Mouse (Mus musculus): ENCODE results near the gene 0610009B22Rik. TPM values are rescaled to one million over a fixed set of nuclear protein-coding genes. Genes with fewer than 3 reads are reported as not detected.
"Not testable (repeated sequence)": the region's sequence is repeated elsewhere in the genome, so short reads cannot be mapped to it uniquely, and the experiment has no call there.

The 0610009B22Rik gene
- polyA plus RNA-seq, 1 experiment from 2014 or later, result 82.9 TPM

DNA sequence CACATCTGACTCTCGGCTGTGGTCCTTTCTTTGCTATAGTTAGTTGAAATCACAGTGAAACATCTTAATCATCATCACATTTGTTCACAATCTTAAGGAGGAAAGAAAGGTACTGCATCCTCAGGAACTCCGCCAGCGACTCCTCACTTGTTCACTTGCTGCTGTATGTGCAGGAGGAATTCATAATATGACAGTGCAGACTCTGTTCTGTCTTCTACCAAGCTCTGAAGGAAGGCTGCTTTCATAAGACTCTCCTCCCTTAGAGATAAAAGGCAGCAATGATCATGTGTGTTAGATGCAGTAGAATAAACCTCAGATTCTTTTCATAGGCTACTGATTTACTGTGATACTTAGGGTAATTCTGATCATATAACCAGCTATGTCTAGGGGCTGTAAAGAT is 6.3 kb upstream of the 0610009B22Rik start:
- Histone ChIP-seq H3K36me3 (ENCODE audit: control insufficient read depth, insufficient read depth, low read length) (peaks cover 57% of the 10 kb centered on the region), H3K9ac (ENCODE audit: low read depth, low read length) (no peak overlapping the region), H3K27me3 (replicated peaks; ENCODE audit: control insufficient read depth, insufficient read depth, low read length) (no peaks in the 10 kb centered on the region), H3K4me3 (ENCODE audit: low read depth, low read length) (no peak overlapping the region), H3K4me1 (ENCODE audit: control insufficient read depth, insufficient read depth, low read length) (no peaks in the 10 kb centered on the region), H3K9me3 (ENCODE audit: control insufficient read depth, low read length) (no peaks in the 10 kb centered on the region), H3K27ac (replicated peaks; ENCODE audit: low read depth, low read length) (no peak overlapping the region), H3K4me2 (ENCODE audit: low read depth, low read length) (no peak overlapping the region)
- WGBS, result 96% methylated on average over 3 of the region's 3 CpGs
- ATAC-seq (ENCODE audit: low read depth) (no peak), DNase-seq (ENCODE audit: low spot score) (no peak)

DNA sequence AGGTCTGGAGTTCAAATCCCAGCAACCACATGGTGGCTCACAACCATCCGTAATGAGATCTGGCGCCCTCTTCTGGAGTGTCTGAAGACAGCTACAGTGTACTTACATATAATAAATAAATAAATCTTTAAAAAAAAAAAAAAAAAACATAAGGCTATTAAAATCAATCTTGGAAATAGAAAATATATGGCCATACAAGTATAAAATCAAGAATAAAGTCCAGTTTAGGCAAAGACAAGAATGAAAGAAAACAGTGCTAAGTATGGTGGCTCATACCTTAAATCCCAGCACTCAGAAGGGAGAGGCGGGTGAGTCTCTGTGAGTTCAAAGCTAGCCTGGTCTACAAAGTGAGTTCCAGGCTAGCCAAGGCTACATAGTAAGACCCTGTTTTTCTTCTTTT is 1.9 kb upstream of the 0610009B22Rik start:
- not testable (repeated sequence) for DNase-seq (ENCODE audit: low spot score); H3K4me3 ChIP-seq (ENCODE audit: low read depth, low read length); H3K9ac ChIP-seq (ENCODE audit: low read depth, low read length); H3K27me3 ChIP-seq (replicated peaks; ENCODE audit: control insufficient read depth, insufficient read depth, low read length); H3K4me2 ChIP-seq (ENCODE audit: low read depth, low read length); H3K27ac ChIP-seq (replicated peaks; ENCODE audit: low read depth, low read length); ATAC-seq (ENCODE audit: low read depth); H3K4me1 ChIP-seq (ENCODE audit: control insufficient read depth, insufficient read depth, low read length); H3K9me3 ChIP-seq (ENCODE audit: control insufficient read depth, low read length)
- H3K36me3 ChIP-seq (ENCODE audit: control insufficient read depth, insufficient read depth, low read length), result peaks cover 22% of the 10 kb centered on the region
- 94% methylated on average over 1 of the region's 3 CpGs for WGBS

DNA sequence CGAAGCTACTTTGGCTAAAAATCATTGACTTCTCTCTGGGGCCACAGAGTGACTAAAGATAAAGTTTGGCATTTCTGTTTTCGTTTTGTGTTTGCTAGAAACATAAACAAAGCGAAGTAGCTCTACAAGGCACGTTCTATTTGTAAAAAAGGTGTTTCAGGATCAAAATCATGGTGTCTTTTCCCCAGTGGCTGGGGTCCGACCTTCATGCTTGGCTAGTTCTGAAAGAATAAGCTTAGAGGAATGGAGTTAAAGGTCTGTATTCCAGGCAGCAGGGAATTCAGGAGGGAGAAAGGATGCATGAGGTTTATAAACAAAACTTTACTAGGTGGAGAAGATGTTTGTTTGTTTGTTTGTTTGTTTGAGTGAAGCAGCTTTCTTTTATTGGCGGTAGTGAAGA is 669 bp upstream of the 0610009B22Rik start:
- Histone ChIP-seq H3K9ac (ENCODE audit: low read depth, low read length) (peak overlapping the region; percentile 86), H3K4me2 (ENCODE audit: low read depth, low read length) (peak overlapping the region; percentile 64), H3K9me3 (ENCODE audit: control insufficient read depth, low read length) (no peaks in the 10 kb centered on the region), H3K27me3 (replicated peaks; ENCODE audit: control insufficient read depth, insufficient read depth, low read length) (no peaks in the 10 kb centered on the region), H3K27ac (replicated peaks; ENCODE audit: low read depth, low read length) (peak overlapping the region; percentile 99), H3K4me3 (ENCODE audit: low read depth, low read length) (peak overlapping the region; percentile 64), H3K36me3 (ENCODE audit: control insufficient read depth, insufficient read depth, low read length) (peaks cover 22% of the 10 kb centered on the region), H3K4me1 (ENCODE audit: control insufficient read depth, insufficient read depth, low read length) (peaks cover 8% of the 10 kb centered on the region)
- DNase-seq (ENCODE audit: low spot score), result no peak
- 26% methylated on average over 6 of the region's 6 CpGs for WGBS
- ATAC-seq (ENCODE audit: low read depth), result no peak

DNA sequence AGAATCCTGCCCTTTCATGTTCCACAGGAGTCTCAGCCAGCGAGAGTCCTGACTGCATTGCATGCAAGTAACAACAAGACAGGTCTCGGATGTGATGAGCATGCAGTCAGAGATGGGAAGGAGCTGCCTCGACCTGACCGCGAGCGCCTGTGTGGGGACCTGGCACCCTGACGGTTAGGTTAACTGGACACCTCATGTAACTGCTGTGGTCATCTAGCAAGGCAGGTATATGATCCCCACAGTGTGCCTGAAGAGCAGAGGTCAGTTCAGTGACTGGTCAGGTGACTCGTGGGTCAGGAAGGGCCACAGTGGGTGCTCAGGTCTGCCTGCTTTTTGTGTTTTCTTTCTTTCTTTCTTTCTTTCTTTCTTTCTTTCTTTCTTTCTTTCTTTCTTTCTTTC is 6.7 kb downstream of the 0610009B22Rik start:
- H3K4me1 ChIP-seq (ENCODE audit: control insufficient read depth, insufficient read depth, low read length), result no peaks in the 10 kb centered on the region
- no peaks in the 10 kb centered on the region for H3K27me3 ChIP-seq (replicated peaks; ENCODE audit: control insufficient read depth, insufficient read depth, low read length)
- H3K4me2 ChIP-seq (ENCODE audit: low read depth, low read length), result no peak overlapping the region
- DNase-seq (ENCODE audit: low spot score), result no peak
- no peak overlapping the region; the same call in 1 of the 2 replicates for H3K9ac ChIP-seq (ENCODE audit: low read depth, low read length)
- WGBS, result 49% methylated on average over 8 of the region's 8 CpGs
- no peak overlapping the region for H3K27ac ChIP-seq (replicated peaks; ENCODE audit: low read depth, low read length)
- no peak overlapping the region for H3K4me3 ChIP-seq (ENCODE audit: low read depth, low read length)
- no peaks in the 10 kb centered on the region for H3K9me3 ChIP-seq (ENCODE audit: control insufficient read depth, low read length)
- ATAC-seq (ENCODE audit: low read depth), result no peak
- H3K36me3 ChIP-seq (ENCODE audit: control insufficient read depth, insufficient read depth, low read length), result peaks cover 11% of the 10 kb centered on the region

DNA sequence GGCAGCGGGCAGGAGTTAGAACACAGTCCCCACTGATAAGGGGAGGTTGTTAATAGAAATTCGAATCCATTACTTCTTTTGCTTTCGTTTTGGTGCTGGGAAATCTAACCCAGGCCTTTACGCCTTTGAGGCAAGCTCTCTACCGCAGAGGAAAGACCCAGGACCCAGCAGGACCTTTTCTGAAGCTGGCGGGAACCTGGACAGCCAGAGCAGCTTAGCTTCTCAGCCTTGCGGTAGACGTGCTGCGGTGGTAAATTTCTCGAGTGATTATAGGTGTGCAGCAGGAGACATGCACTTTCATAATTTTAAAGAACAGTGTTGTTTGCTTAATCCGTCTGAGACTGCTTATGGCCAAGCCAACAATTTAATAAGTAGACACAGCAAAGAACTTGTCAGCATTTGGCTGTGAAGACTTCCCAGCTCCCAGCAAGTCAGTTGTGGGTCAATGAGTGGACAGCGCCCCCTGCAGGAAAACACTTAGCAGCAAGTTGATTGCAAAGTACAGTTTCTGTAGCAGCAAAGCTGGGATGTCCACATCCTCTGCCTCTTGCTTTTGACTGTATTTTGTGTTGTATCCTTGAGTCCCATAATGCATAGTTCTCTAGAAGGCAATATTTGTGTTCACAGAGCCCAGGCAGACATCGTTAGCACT is 7.2 kb downstream of the 0610009B22Rik start:
- DNase-seq (ENCODE audit: low spot score) (peak; percentile 92), ATAC-seq (ENCODE audit: low read depth) (peak; percentile 64)
- H3K27me3 ChIP-seq (replicated peaks; ENCODE audit: control insufficient read depth, insufficient read depth, low read length), result no peaks in the 10 kb centered on the region
- H3K27ac ChIP-seq (replicated peaks; ENCODE audit: low read depth, low read length), result no peak overlapping the region
- WGBS, result 30% methylated on average over 13 of the region's 13 CpGs
- no peak overlapping the region; the same call in 1 of the 2 replicates for H3K9ac ChIP-seq (ENCODE audit: low read depth, low read length)
- no peaks in the 10 kb centered on the region for H3K4me1 ChIP-seq (ENCODE audit: control insufficient read depth, insufficient read depth, low read length)
- no peaks in the 10 kb centered on the region for H3K9me3 ChIP-seq (ENCODE audit: control insufficient read depth, low read length)
- no peak overlapping the region for H3K4me3 ChIP-seq (ENCODE audit: low read depth, low read length)
- peak overlapping the region; percentile 26; the same call in 1 of the 2 replicates for H3K4me2 ChIP-seq (ENCODE audit: low read depth, low read length)
- H3K36me3 ChIP-seq (ENCODE audit: control insufficient read depth, insufficient read depth, low read length), result peaks cover 11% of the 10 kb centered on the region

DNA sequence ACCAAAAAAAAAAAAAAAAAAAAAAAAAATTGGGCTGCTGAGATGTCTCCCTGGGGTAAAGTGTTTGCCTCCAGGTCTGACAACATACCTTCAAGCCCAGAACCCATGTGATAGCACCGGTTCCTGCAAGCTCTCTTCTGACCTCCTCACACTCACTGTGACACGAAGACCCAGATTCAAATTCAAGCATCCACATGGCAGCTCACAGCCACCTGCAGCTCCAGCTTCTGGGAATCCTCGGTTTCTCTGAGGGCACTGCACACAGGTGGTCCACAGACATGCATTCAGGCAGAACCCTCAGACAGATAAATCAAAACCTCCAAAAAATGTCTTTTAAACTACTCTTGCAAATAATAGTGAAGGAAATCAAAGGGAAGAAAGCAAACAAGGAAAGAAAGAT is 9.2 kb downstream of the 0610009B22Rik start:
- Histone ChIP-seq H3K4me3 (ENCODE audit: low read depth, low read length) (no peak overlapping the region), H3K9me3 (ENCODE audit: control insufficient read depth, low read length) (no peaks in the 10 kb centered on the region), H3K27ac (replicated peaks; ENCODE audit: low read depth, low read length) (no peak overlapping the region), H3K4me1 (ENCODE audit: control insufficient read depth, insufficient read depth, low read length) (no peaks in the 10 kb centered on the region), H3K27me3 (replicated peaks; ENCODE audit: control insufficient read depth, insufficient read depth, low read length) (no peaks in the 10 kb centered on the region), H3K36me3 (ENCODE audit: control insufficient read depth, insufficient read depth, low read length) (no peaks in the 10 kb centered on the region), H3K4me2 (ENCODE audit: low read depth, low read length) (no peak overlapping the region), H3K9ac (ENCODE audit: low read depth, low read length) (no peak overlapping the region)
- 72% methylated on average over 3 of the region's 3 CpGs for WGBS
- DNase-seq (ENCODE audit: low spot score), result no peak
- no peak for ATAC-seq (ENCODE audit: low read depth)

DNA sequence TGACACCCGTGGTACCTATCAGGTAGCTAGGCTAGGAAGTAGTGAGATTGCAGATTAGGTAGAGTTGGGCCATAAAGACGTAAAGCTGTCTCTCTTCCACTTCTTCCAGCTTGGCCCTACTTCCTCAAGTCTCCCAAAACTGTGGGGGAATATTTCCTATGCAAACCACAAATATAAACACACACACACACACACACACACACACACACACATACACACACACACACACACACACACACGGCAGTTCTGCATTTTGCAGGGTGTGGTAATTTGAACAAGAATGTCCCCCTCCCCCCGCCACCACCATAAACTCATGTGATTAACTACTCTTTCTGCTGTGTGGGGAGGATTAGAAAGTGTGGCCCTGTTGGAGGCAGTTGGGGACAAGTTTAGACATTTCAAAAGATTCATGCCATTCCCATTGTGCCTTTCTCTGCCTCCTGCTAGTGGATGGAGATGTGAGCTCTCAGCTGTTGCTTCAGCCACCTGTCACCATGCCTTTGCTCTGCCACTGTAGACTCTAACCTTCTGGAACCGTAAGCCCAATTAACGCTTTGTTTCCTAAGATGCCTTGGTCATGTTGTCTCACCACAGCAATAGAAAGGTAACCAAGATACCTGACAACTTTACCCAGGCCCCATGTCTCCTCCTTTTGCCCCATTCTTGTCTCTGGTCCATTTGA is 10.8 kb downstream of the 0610009B22Rik start:
- H3K4me3 ChIP-seq (ENCODE audit: low read depth, low read length), result no peak overlapping the region
- 71% methylated on average over 6 of the region's 6 CpGs for WGBS
- no peaks in the 10 kb centered on the region for H3K4me1 ChIP-seq (ENCODE audit: control insufficient read depth, insufficient read depth, low read length)
- H3K4me2 ChIP-seq (ENCODE audit: low read depth, low read length), result no peak overlapping the region
- DNase-seq (ENCODE audit: low spot score) (peak; percentile 39), ATAC-seq (ENCODE audit: low read depth) (0 out of 2 replicates have a peak, but pooled peaks have one; percentile 17)
- H3K27ac ChIP-seq (replicated peaks; ENCODE audit: low read depth, low read length), result no peak overlapping the region
- no peaks in the 10 kb centered on the region for H3K9me3 ChIP-seq (ENCODE audit: control insufficient read depth, low read length)
- H3K27me3 ChIP-seq (replicated peaks; ENCODE audit: control insufficient read depth, insufficient read depth, low read length), result no peaks in the 10 kb centered on the region
- no peak overlapping the region for H3K9ac ChIP-seq (ENCODE audit: low read depth, low read length)
- H3K36me3 ChIP-seq (ENCODE audit: control insufficient read depth, insufficient read depth, low read length), result no peaks in the 10 kb centered on the region

DNA sequence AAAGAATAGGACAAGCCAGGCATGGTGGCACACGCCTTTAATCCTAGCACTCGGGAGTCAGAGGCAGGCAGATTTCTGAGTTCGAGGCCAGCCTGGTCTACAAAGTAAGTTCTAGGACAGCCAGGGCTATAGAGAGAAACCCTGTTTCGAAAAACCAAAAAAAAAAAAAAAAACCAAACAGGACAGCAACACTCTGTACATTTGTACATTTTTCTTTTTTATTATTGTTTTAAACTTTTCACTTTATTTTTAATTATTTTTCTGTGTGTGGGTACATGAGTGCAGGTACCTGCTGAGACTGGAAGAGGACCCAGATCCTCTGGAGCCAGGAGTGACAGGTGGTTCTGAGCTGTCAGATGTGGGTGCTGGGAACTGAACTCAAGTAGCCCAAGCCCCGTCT is 13.3 kb downstream of the 0610009B22Rik start:
- WGBS, result 79% methylated on average over 5 of the region's 5 CpGs
- H3K27ac ChIP-seq (replicated peaks; ENCODE audit: low read depth, low read length), result no peak overlapping the region
- no peaks in the 10 kb centered on the region for H3K4me1 ChIP-seq (ENCODE audit: control insufficient read depth, insufficient read depth, low read length)
- no peak for ATAC-seq (ENCODE audit: low read depth)
- no peak overlapping the region for H3K4me3 ChIP-seq (ENCODE audit: low read depth, low read length)
- H3K27me3 ChIP-seq (replicated peaks; ENCODE audit: control insufficient read depth, insufficient read depth, low read length), result no peaks in the 10 kb centered on the region
- H3K9me3 ChIP-seq (ENCODE audit: control insufficient read depth, low read length), result no peaks in the 10 kb centered on the region
- H3K36me3 ChIP-seq (ENCODE audit: control insufficient read depth, insufficient read depth, low read length), result no peaks in the 10 kb centered on the region
- no peak for DNase-seq (ENCODE audit: low spot score)
- H3K9ac ChIP-seq (ENCODE audit: low read depth, low read length), result no peak overlapping the region
- no peak overlapping the region for H3K4me2 ChIP-seq (ENCODE audit: low read depth, low read length)

DNA sequence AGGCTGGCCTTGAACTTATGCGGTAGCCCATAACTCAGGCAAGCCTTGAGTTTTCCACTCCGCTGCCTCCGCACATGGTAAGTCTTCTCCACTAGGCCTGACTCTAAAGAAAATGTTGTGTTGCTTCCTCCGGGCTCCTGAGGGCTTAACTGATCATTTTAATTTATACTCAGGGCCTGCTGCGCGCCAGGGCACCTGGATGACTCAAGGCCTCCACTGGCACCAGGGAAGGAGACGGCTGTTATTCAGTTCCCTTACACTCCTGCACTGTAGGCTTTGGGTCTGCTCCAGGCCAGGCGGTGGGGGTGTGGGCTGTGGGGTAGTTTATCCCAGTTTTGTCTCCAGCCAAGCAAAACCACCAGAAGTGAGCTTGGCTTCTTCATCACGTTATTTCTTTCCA is 15.4 kb downstream of the 0610009B22Rik start:
- Histone ChIP-seq H3K9me3 (ENCODE audit: control insufficient read depth, low read length) (no peaks in the 10 kb centered on the region), H3K36me3 (ENCODE audit: control insufficient read depth, insufficient read depth, low read length) (no peaks in the 10 kb centered on the region), H3K4me1 (ENCODE audit: control insufficient read depth, insufficient read depth, low read length) (no peaks in the 10 kb centered on the region), H3K27ac (replicated peaks; ENCODE audit: low read depth, low read length) (no peak overlapping the region; the same call in 1 of the 2 replicates), H3K9ac (ENCODE audit: low read depth, low read length) (no peak overlapping the region), H3K4me3 (ENCODE audit: low read depth, low read length) (no peak overlapping the region), H3K4me2 (ENCODE audit: low read depth, low read length) (no peak overlapping the region), H3K27me3 (replicated peaks; ENCODE audit: control insufficient read depth, insufficient read depth, low read length) (no peaks in the 10 kb centered on the region)
- DNase-seq (ENCODE audit: low spot score) (peak; percentile 53), ATAC-seq (ENCODE audit: low read depth) (peak; percentile 57; the same call in 1 of the 2 replicates)
- 59% methylated on average over 9 of the region's 9 CpGs for WGBS

Data from embryonic facial prominence, embryonic 14.5 days (tissue).